Mouse (Mus musculus) heart, embryonic 14.5 days (tissue): ENCODE measurements around the gene Vasn. TPM values are rescaled to one million over a fixed set of nuclear protein-coding genes. Genes with fewer than 3 reads are reported as not detected.
"Not testable (repeated sequence)": the region's sequence is repeated elsewhere in the genome, so short reads cannot be mapped to it uniquely, and the experiment has no call there.

Experiments used
- ATAC-seq: fragments of 200-750 bp; cut with Nextera tagmentation; 2 replicates; pipeline ENCODE4 v1.8.0; 2017; ENCODE audit warnings: low read depth, moderate TSS enrichment; ENCODE audit not compliant: insufficient number of reproducible peaks, insufficient read depth, low FRiP score
- H3K27ac ChIP-seq, 2 experiments: fragments of 200-500 bp in 1 of 2; fragments of 300-500 bp in 1 of 2; sonication (generic) in 1 of 2; replicated peaks in 1 of 2; 2 replicates each; pipeline ENCODE4 v1.5.1; 2012 to 2014; ENCODE audit warnings: low read depth in 2 of 2, low read length in 2 of 2, control low read depth in 1 of 2, mild to moderate bottlenecking in 1 of 2, mixed read lengths in 1 of 2; ENCODE audit not compliant: control insufficient read depth in 1 of 2, insufficient read depth in 1 of 2
- H3K27me3 ChIP-seq: fragments of 300-500 bp; sonication (generic); 2 replicates; pipeline ENCODE4 v1.6.1; 2014; ENCODE audit warnings: mild to moderate bottlenecking, low read length, control low read depth; ENCODE audit not compliant: control insufficient read depth, insufficient read depth
- H3K36me3 ChIP-seq: fragments of 300-500 bp; sonication (generic); 2 replicates; pipeline ENCODE4 v1.6.1; 2014; ENCODE audit warnings: mild to moderate bottlenecking, control low read depth, low read length, mixed read lengths; ENCODE audit not compliant: control insufficient read depth, insufficient read depth
- H3K4me1 ChIP-seq, 2 experiments: fragments of 200-500 bp in 1 of 2; fragments of 300-500 bp in 1 of 2; sonication (generic) in 1 of 2; 2 replicates each; pipeline ENCODE4 v1.6.1; 2012 to 2014; ENCODE audit warnings: low read length in 2 of 2, control low read depth in 1 of 2, mixed read lengths in 1 of 2; ENCODE audit not compliant: control insufficient read depth in 2 of 2, insufficient read depth in 2 of 2
- H3K4me2 ChIP-seq: fragments of 300-500 bp; sonication (generic); 2 replicates; pipeline ENCODE4 v1.6.1; 2014; ENCODE audit warnings: mild to moderate bottlenecking, low read length
- H3K4me3 ChIP-seq, 2 experiments: fragments of 200-500 bp in 1 of 2; fragments of 300-500 bp in 1 of 2; sonication (generic) in 1 of 2; 2 replicates each; pipeline ENCODE4 v1.5.1; 2012 to 2014; ENCODE audit warnings: low read length in 2 of 2, mild to moderate bottlenecking in 2 of 2, control low read depth in 1 of 2, low read depth in 1 of 2, moderate library complexity in 1 of 2; ENCODE audit not compliant: control insufficient read depth in 1 of 2, insufficient read depth in 1 of 2
- H3K9ac ChIP-seq: fragments of 300-500 bp; sonication (generic); 2 replicates; pipeline ENCODE4 v1.6.1; 2014; ENCODE audit warnings: mild to moderate bottlenecking, low read length
- H3K9me3 ChIP-seq: fragments of 300-500 bp; sonication (generic); 2 replicates; pipeline ENCODE4 v1.6.1; 2016; ENCODE audit warnings: low read length, control low read depth; ENCODE audit not compliant: control insufficient read depth
- WGBS: fragments of 180-500 bp; shearing (Covaris S2); extraction: QIAGEN DNeasy Blood & Tissue Kit; methylation state at CpG from one replicate; pipeline ENCODE4 v1.1.7; 2014; 5-methylcytosine and 5-hydroxymethylcytosine counted together
- polyA plus RNA-seq: library from polyadenylated mRNA; unstranded; fragments of >200 nt; fragmentation: Nextera tagmentation; extraction: Ambion mirVana; gene quantifications from 2 replicates; pipeline ENCODE4 v1.2.1, GENCODE M21; 2014

Gene Vasn
- polyA plus RNA-seq, 1 experiment from 2014 or later: 11.9 TPM

DNA sequence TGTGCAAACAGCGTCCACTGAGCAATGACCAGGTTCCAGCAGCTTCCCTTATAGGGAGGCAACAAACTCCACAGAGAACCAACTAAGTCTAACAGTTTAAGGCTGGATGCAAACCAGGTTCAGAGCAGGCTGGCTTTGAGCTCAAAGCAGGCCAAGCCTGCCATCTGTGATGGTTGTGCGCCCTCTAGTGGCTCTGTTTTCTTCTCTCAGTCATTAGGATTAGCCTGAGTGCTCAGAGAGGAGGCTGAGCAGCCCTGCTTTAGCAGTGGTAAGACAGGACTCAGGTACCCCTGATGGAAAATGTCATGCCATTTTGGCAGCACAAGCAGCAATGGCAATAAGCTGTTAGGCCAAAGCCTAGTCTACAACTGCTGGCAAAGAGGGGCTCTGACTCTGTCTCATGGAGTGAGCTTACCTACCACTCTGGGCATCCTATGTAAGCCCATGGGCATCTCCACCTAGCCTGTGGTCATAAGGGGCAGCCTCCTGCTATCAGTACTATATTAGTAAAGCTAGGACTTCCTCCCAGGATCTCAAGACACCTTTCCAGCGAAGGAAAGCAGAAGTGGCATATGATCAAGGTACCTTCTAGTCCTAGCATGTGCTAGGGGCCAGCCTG is 27.6 kb downstream of the Vasn start:
- H3K4me2 ChIP-seq: no peak overlapping the region
- no peaks in the 10 kb centered on the region for H3K9me3 ChIP-seq
- peaks cover 48% of the 10 kb centered on the region for H3K36me3 ChIP-seq
- H3K9ac ChIP-seq: no peak overlapping the region
- H3K4me1 ChIP-seq: no peaks in the 10 kb centered on the region
- no peak for ATAC-seq
- WGBS: 24% methylated on average over 3 of the region's 3 CpGs
- no peak overlapping the region for H3K27ac ChIP-seq
- H3K27me3 ChIP-seq: no peaks in the 10 kb centered on the region
- H3K4me3 ChIP-seq: no peak overlapping the region

GRCm38 (mm10) chr16:4670317-4670716 is 30.6 kb downstream of the Vasn start:
- Histone ChIP-seq H3K4me1 (no peaks in the 10 kb centered on the region), H3K4me2 (no peak overlapping the region), H3K9me3 (no peaks in the 10 kb centered on the region), H3K27me3 (no peaks in the 10 kb centered on the region), H3K9ac (no peak overlapping the region), H3K36me3 (peaks cover 56% of the 10 kb centered on the region), H3K4me3 (no peak overlapping the region), H3K27ac (no peak overlapping the region)
- no peak for ATAC-seq
- 67% methylated on average over 5 of the region's 5 CpGs for WGBS

GRCm38 (mm10) chr16:4674091-4674490 is 34.4 kb downstream of the Vasn start:
- Histone ChIP-seq H3K36me3 (peaks cover 41% of the 10 kb centered on the region), H3K9me3 (no peaks in the 10 kb centered on the region), H3K27me3 (no peaks in the 10 kb centered on the region), H3K4me2 (no peak overlapping the region), H3K27ac (no peak overlapping the region), H3K4me3 (no peak overlapping the region), H3K4me1 (peaks cover 6 to 15% of the 10 kb centered on the region in 2 experiments; a peak in 3 of 4 replicates), H3K9ac (no peak overlapping the region)
- no peak for ATAC-seq
- WGBS: 82% methylated on average over 4 of the region's 4 CpGs

DNA sequence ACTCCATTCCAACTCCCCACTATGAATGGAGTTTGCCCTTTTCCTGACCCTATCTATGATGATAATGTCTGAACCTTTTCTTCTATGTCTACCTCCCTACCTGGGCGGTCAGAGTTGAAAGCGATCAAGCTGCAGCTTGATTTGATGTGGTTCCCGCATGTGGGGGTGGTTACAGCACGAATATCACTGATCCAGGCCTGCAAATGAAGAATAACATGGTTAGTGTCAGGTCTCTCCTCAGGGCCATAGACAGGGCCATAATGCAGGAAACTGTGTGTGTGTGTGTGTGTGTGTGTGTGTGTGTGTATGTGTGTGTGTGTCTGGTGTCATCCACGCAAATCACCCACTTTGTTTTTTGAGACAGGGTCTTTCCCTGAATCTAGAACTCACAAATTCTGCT is 37.1 kb downstream of the Vasn start:
- Histone ChIP-seq H3K4me1 (peaks cover 6 to 15% of the 10 kb centered on the region in 2 experiments; a peak in 3 of 4 replicates), H3K9me3 (no peaks in the 10 kb centered on the region)
- 92% methylated on average over 5 of the region's 5 CpGs for WGBS

GRCm38 (mm10) chr16:4678080-4678479 is 38.3 kb downstream of the Vasn start:
- WGBS: 54% methylated on average over 5 of the region's 5 CpGs
- Histone ChIP-seq H3K4me3 (no peak overlapping the region), H3K27me3 (no peaks in the 10 kb centered on the region), H3K4me1 (peaks cover 6 to 17% of the 10 kb centered on the region in 2 experiments; a peak in 3 of 4 replicates), H3K27ac (no peak overlapping the region), H3K4me2 (peak overlapping the region; percentile 87; the same call in 1 of the 2 replicates), H3K9ac (no peak overlapping the region), H3K9me3 (no peaks in the 10 kb centered on the region), H3K36me3 (peaks cover 31% of the 10 kb centered on the region)
- no peak for ATAC-seq

More for the DNA sequence above, 37.1 kb downstream of the Vasn start:
- Histone ChIP-seq H3K36me3 (peaks cover 32% of the 10 kb centered on the region), H3K27me3 (no peaks in the 10 kb centered on the region), H3K9ac (no peak overlapping the region), H3K4me2 (no peak overlapping the region), H3K27ac (no peak overlapping the region), H3K4me3 (no peak overlapping the region)
- ATAC-seq: no peak

DNA sequence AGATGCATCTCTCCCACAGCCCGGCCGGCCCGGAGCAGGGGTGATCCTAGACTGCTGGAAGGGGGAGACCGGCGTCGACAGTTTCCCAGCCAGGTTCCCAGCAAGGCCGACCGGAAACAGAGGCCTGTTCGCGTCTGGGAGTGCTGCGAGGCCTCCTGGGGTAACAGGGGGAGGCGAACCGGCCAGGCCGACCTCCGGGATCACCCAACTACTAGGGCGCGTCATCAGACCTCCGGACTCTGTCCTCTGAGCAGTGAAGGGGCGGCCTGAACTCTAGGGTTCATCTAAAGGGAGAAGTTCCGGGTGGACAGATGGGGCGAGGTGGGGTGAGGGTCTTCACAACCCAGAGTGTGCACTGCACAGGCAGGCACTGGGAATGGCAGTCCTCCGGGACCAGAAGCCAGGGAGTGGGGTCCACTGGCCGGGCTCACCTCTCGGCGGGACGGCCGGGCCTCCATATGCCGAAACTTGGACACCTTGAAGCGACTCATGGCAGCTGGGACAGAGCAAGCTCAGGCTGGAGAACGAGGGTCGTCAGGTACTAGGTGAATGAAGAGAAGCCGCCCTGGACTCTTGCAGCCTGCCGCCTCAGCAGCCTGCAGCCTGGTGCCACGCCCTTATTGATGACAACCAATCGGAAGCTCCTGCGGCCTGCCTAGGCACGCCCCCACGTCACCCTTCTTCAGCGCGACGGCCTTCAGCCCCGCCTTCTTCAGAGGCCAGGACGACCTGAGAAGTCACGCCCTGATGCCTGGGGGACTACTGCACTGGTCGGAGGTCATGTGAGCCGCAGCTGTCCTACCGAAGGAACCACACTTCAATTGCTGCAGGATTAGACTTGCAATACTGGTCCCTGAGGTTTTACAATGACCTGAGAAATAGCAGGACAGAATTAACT is 39.6 kb downstream of the Vasn start, which contains the start of gene Coro7:
Gene Coro7 (minus strand): TSS at position 657 of the 898 bp plus-strand sequence.
- peaks cover 6 to 20% of the 10 kb centered on the region in 2 experiments; a peak in 3 of 4 replicates for H3K4me1 ChIP-seq
- H3K36me3 ChIP-seq: peaks cover 21% of the 10 kb centered on the region
- no peaks in the 10 kb centered on the region for H3K9me3 ChIP-seq
- no peaks in the 10 kb centered on the region for H3K27me3 ChIP-seq
- 1% methylated on average over 47 of the region's 47 CpGs for whole genome bisulfite sequencing
- peak within 1 kb of the TSS; percentile 87 for H3K4me2 ChIP-seq
- peak within 1 kb of the TSS in 1 of 2 experiments; percentile 4; a peak in 1 of 4 replicates for H3K27ac ChIP-seq
- H3K9ac ChIP-seq: peak within 1 kb of the TSS; percentile 76
- peak; percentile 88 for ATAC-seq
- peak within 1 kb of the TSS; percentile 58 to 65 for H3K4me3 ChIP-seq

- H3K9ac ChIP-seq, H3K27ac ChIP-seq, ATAC-seq, H3K4me3 ChIP-seq, H3K4me2 ChIP-seq, H3K27me3 ChIP-seq, H3K9me3 ChIP-seq: not testable (repeated sequence)
- Histone ChIP-seq H3K4me1 (peaks cover 6 to 32% of the 10 kb centered on the region in 2 experiments; a peak in 3 of 4 replicates), H3K36me3 (peaks cover 10% of the 10 kb centered on the region)
- 80% methylated on average over 3 of the region's 3 CpGs for WGBS
These were observed 41.2 kb downstream of the Vasn start for GRCm38 (mm10) chr16:4680922-4681455.
